Mouse (Mus musculus) kidney, postnatal 0 days (tissue): Measurements from ENCODE around the gene Lrrc17. TPM values are rescaled to one million over a fixed set of nuclear protein-coding genes. Genes with fewer than 3 reads are reported as not detected.

ENCODE experiments used
- ATAC-seq: fragments of 200-750 bp; cut with Nextera tagmentation; replicated peaks from 2 replicates; pipeline ENCODE4 v1.8.0; 2017; ENCODE audit warnings: low read depth, moderate number of reproducible peaks, moderate TSS enrichment, moderate library complexity; ENCODE audit not compliant: low FRiP score
- DNase-seq: peaks from one replicate; pipeline ENCODE4 v3.0.0-alpha.2; 2016; ENCODE audit warnings: low spot score
- H3K27ac ChIP-seq: fragments of 300-500 bp; sonication (generic); 2 replicates; pipeline ENCODE4 v1.5.1; 2014; ENCODE audit warnings: mild to moderate bottlenecking
- H3K27me3 ChIP-seq: fragments of 300-500 bp; sonication (generic); 2 replicates; pipeline ENCODE4 v1.6.1; 2014; ENCODE audit warnings: low read length, mixed read lengths; ENCODE audit not compliant: insufficient read depth
- H3K36me3 ChIP-seq: fragments of 300-500 bp; sonication (generic); 2 replicates; pipeline ENCODE4 v1.6.1; 2014; ENCODE audit warnings: low read length, mixed read lengths; ENCODE audit not compliant: insufficient read depth
- H3K4me1 ChIP-seq: fragments of 300-500 bp; sonication (generic); replicated peaks from 2 replicates; pipeline ENCODE4 v1.6.1; 2014; ENCODE audit warnings: antibody characterized with exemption, low read length, mixed read lengths; ENCODE audit not compliant: insufficient read depth
- H3K4me2 ChIP-seq: fragments of 300-500 bp; sonication (generic); 2 replicates; pipeline ENCODE4 v1.6.1; 2014; ENCODE audit warnings: mild to moderate bottlenecking, low read length, moderate library complexity, mixed read lengths
- H3K4me3 ChIP-seq: fragments of 300-500 bp; sonication (generic); replicated peaks from 2 replicates; pipeline ENCODE4 v1.5.1; 2014; ENCODE audit warnings: low read depth, low read length
- H3K9ac ChIP-seq: fragments of 300-500 bp; sonication (generic); 2 replicates; pipeline ENCODE4 v1.6.1; 2014; ENCODE audit warnings: low read depth, low read length
- H3K9me3 ChIP-seq: fragments of 300-500 bp; sonication (generic); replicated peaks from 2 replicates; pipeline ENCODE4 v1.6.1; 2016; ENCODE audit warnings: low read length, inconsistent platforms, mixed read lengths
- CTCF ChIP-seq: IDR thresholded peaks from 2 replicates; pipeline ENCODE4 v1.5.1; 2016; ENCODE audit warnings: antibody characterized with exemption, low read depth, mild to moderate bottlenecking, moderate library complexity
- WGBS: fragments of 180-500 bp; shearing (Covaris S2); extraction: QIAGEN DNeasy Blood & Tissue Kit; methylation state at CpG from one replicate; pipeline ENCODE4 v1.1.7; 2014; 5-methylcytosine and 5-hydroxymethylcytosine counted together
- polyA plus RNA-seq: library from polyadenylated mRNA; unstranded; fragments of >200 nt; fragmentation: Nextera tagmentation; extraction: Ambion mirVana; gene quantifications from 2 replicates; pipeline ENCODE4 v1.2.1, GENCODE M21; 2015

Lrrc17 gene
- polyA plus RNA-seq, 1 experiment from 2014 or later = 54.2 TPM

GRCm38 (mm10) chr5:21517562-21517961, 25.8 kb upstream of the Lrrc17 start:
- H3K9ac ChIP-seq = no peak overlapping the region
- H3K4me2 ChIP-seq = no peak overlapping the region
- no peak for TF ChIP-seq CTCF
- no peaks in the 10 kb centered on the region for H3K36me3 ChIP-seq
- 93% methylated on average over 2 of the region's 2 CpGs for WGBS
- DNase-seq (no peak), ATAC-seq (no peak)
- H3K27ac ChIP-seq = no peak overlapping the region
- no peaks in the 10 kb centered on the region for H3K4me1 ChIP-seq
- no peaks in the 10 kb centered on the region for H3K9me3 ChIP-seq
- no peaks in the 10 kb centered on the region for H3K27me3 ChIP-seq
- H3K4me3 ChIP-seq = no peak overlapping the region

- Histone ChIP-seq H3K9ac (no peak overlapping the region), H3K9me3 (no peaks in the 10 kb centered on the region), H3K27me3 (no peaks in the 10 kb centered on the region), H3K4me3 (no peak overlapping the region), H3K36me3 (no peaks in the 10 kb centered on the region), H3K4me1 (no peaks in the 10 kb centered on the region), H3K27ac (no peak overlapping the region), H3K4me2 (no peak overlapping the region)
- no peak for DNase-seq
- TF ChIP-seq CTCF = no peak
- ATAC-seq = no peak
- whole genome bisulfite sequencing = 88% methylated on average over 4 of the region's 4 CpGs
Observed at GRCm38 (mm10) chr5:21518207-21518606, 25.2 kb upstream of the Lrrc17 start.

GRCm38 (mm10) chr5:21519166-21519565, 24.2 kb upstream of the Lrrc17 start:
- DNase-seq = no peak
- H3K4me3 ChIP-seq = no peak overlapping the region
- 84% methylated on average over 3 of the region's 3 CpGs for WGBS
- H3K9ac ChIP-seq = no peak overlapping the region
- no peak for ATAC-seq
- no peaks in the 10 kb centered on the region for H3K4me1 ChIP-seq
- H3K27ac ChIP-seq = no peak overlapping the region
- H3K9me3 ChIP-seq = no peaks in the 10 kb centered on the region
- H3K36me3 ChIP-seq = no peaks in the 10 kb centered on the region
- no peaks in the 10 kb centered on the region for H3K27me3 ChIP-seq
- H3K4me2 ChIP-seq = no peak overlapping the region
- no peak for TF ChIP-seq CTCF

DNA sequence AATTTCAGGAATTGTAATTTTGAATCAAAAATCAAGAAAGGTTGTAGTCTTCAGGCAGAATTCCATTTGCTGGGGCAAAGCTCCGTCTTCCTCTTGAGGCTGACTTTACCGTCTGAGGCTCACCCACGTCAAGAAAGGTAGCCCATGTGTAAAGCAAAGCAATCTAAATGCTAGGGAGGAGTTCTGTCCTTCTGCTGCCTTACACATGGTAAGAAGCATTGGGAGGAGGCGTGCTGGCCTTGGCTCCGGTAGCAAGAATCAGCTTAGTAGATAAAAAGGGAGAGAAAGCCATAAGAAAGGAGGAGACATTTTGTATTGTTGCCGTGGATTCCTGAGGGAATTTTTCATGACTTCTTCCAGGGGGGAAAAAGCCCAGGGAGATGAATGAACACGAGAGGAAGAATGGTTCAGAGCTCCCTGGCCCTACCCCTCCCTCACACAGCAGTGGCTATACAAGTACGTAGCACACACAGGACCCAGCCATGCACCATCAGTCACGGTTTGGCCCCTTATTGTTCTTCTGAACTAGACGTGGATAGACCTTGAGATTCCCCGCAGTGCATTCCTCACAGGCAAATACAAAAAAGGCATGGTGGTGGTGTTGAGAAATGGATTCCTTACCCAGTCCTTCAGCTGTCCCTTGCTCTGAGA, 16.4 kb upstream of the Lrrc17 start:
- peak overlapping the region; percentile 83 for H3K27ac ChIP-seq
- H3K9ac ChIP-seq = no peak overlapping the region
- no peak for TF ChIP-seq CTCF
- H3K4me1 ChIP-seq = no peaks in the 10 kb centered on the region; the same call in 1 of the 2 replicates
- no peak overlapping the region for H3K4me2 ChIP-seq
- ATAC-seq (no peak), DNase-seq (no peak)
- H3K36me3 ChIP-seq = no peaks in the 10 kb centered on the region
- no peak overlapping the region for H3K4me3 ChIP-seq
- no peaks in the 10 kb centered on the region for H3K9me3 ChIP-seq
- WGBS = 77% methylated on average over 11 of the region's 11 CpGs
- no peaks in the 10 kb centered on the region for H3K27me3 ChIP-seq

GRCm38 (mm10) chr5:21527488-21527911, 15.9 kb upstream of the Lrrc17 start:
- ATAC-seq (no peak), DNase-seq (peak; percentile 35)
- Histone ChIP-seq H3K27ac (peak overlapping the region; percentile 83), H3K4me3 (no peak overlapping the region), H3K4me1 (no peaks in the 10 kb centered on the region; the same call in 1 of the 2 replicates), H3K9me3 (no peaks in the 10 kb centered on the region), H3K9ac (no peak overlapping the region), H3K27me3 (no peaks in the 10 kb centered on the region), H3K36me3 (no peaks in the 10 kb centered on the region), H3K4me2 (no peak overlapping the region)
- TF ChIP-seq CTCF = no peak
- WGBS = 67% methylated on average over 4 of the region's 4 CpGs

- Histone ChIP-seq H3K9ac (no peak overlapping the region), H3K4me2 (no peak overlapping the region), H3K9me3 (no peaks in the 10 kb centered on the region), H3K4me1 (no peaks in the 10 kb centered on the region; the same call in 1 of the 2 replicates), H3K36me3 (no peaks in the 10 kb centered on the region), H3K27me3 (no peaks in the 10 kb centered on the region), H3K4me3 (no peak overlapping the region), H3K27ac (peak overlapping the region; percentile 83)
- 68% methylated on average over 15 of the region's 15 CpGs for WGBS
- DNase-seq = peak; percentile 87
- ATAC-seq = peak; percentile 90
- TF ChIP-seq CTCF = no peak
Observed at GRCm38 (mm10) chr5:21528068-21528842, 15.1 kb upstream of the Lrrc17 start.
